Mouse (Mus musculus): Measurements from ENCODE around the gene Gm20388.

DNA sequence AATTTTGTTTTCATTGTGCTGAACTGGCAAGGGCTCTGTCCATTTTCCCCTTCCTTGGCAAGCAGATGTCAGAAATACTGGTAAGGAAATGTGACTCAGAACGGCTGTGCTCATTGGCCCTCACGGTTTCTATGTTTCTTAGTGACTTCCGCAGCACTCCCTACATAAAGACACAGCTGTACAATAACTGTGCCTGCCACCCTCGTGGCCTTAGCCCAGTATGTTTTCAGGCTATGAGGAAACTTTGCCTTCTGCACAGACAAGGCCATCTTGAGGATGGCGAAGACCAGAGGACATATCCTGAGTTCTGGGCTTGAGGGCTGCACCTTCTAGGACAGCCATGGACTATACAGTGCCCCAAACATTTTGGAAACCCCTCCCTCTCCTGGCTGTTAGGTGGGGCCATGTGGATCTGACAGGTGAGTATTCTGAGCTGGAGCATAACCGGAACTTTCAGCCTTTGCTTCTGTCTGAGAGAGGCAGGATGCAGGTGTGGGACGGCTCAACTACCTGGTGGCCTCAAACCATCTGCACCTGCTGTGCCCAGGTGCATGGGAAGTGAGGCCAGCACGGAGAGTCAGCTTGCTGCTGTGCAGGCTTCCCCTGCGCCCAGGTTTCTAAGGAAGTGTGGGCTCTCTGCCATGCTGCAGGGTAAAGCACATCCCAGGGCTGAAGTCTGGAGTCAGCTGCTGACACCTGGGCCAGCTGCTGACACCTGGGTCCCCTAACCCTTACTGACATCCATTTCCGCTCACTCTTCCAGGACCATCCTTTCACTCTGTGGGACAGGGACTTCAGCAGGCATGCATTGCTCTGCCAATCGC lies 4146.4 kb downstream of the Gm20388 start:
- no peak for TF ChIP-seq POLR2A (IDR thresholded peaks at IDR 0.05; ENCODE audit: extremely low read depth, insufficient read depth, low read length)
- no peak for TF ChIP-seq CTCF (IDR thresholded peaks at IDR 0.05; ENCODE audit: extremely low read depth, insufficient read depth, low read length)

Data from cortical plate, adult 2 months (tissue).